Mouse (Mus musculus) left cerebral cortex, postnatal 25 days (tissue): ENCODE results near the gene Gm5269. TPM values are rescaled to one million over a fixed set of nuclear protein-coding genes. Genes with fewer than 3 reads are reported as not detected.

ENCODE experiments used
- total RNA-seq, 2 experiments: library from RNA; stranded (reverse); gene quantifications; 2 replicates each; pipeline ENCODE4 v1.2.3; 2021

Gene Gm5269
- total RNA-seq, 2 experiments from 2014 or later = not detected

Other genes starting within 250 kb of the Gm5269 start
- gene Wdr75, start 95.1 kb downstream of the Gm5269 start, total RNA-seq = 10 to 100 TPM; 39.4 to 39.5 TPM
- gene Slc40a1, start 36.2 kb upstream of the Gm5269 start, total RNA-seq = 10 to 100 TPM; 12.9 to 15.5 TPM
- under 1 TPM; 0.82 to 0.92 TPM for gene Dnah7b, start 176.0 kb upstream of the Gm5269 start, total RNA-seq